Comparison of ENCODE assay signal across 28 mouse cellular contexts in the genomic region with DNA sequence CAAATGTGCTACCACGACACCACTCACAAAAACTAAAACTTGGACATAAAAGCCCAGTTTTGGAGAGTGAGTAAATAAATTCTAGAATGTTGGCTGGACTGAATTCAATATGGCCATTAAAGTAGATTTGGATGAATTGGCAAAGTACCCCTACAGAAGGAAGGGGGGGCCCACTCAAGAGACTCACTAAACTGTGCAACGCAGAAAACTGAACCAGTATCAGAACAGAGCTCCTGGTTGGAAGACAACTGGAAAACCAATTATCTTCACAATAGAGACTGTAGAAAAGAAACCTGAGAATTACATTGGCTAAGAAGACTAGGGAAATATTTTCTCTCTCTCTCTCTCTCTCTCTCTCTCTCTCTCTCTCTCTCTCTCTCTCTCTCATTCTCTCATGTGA. TPM values are rescaled to one million over a fixed set of nuclear protein-coding genes. Genes with fewer than 3 reads are reported as not detected.
A peak's percentile ranks its signal among the peaks of the same experiment; 100 is the strongest.
DNase-seq lines count a peak whose midpoint lies in the region; ATAC-seq lines count a peak whose summit lies in the region.
"Had no signal": no experiment of that assay in that cellular context is flagged by ENCODE, and none has a peak within 500 bp of the region (broad histone marks: within the 10 kb centered on the region; RNA-seq: fewer than 3 reads in every experiment).

No protein-coding gene starts in this region.

- H3K4me3 ChIP-seq in embryonic facial prominence, embryonic 15.5 days (replicated peaks): no peak overlapping the region
- H3K4me3 ChIP-seq in embryonic facial prominence, embryonic 10.5 days: no peak overlapping the region
- no peak overlapping the region for H3K4me3 ChIP-seq in limb, embryonic 13.5 days
- no peak overlapping the region for H3K4me3 ChIP-seq in limb, embryonic 10.5 days
- H3K4me3 ChIP-seq in limb, embryonic 15.5 days: no peak overlapping the region
- H3K4me3 ChIP-seq: embryonic facial prominence, embryonic 12.5 days; erythroblast, embryonic 14.5 days; forebrain, embryonic 10.5 days; forebrain, embryonic 12.5 days had no signal

- H3K4me1 ChIP-seq in embryonic facial prominence, embryonic 15.5 days: peaks cover 48% of the 10 kb centered on the region
- H3K4me1 ChIP-seq in embryonic facial prominence, embryonic 10.5 days: peaks cover 61% of the 10 kb centered on the region
- H3K4me1 ChIP-seq in limb, embryonic 13.5 days: peaks cover 61% of the 10 kb centered on the region
- peaks cover 63% of the 10 kb centered on the region for H3K4me1 ChIP-seq in limb, embryonic 10.5 days
- peaks cover 61% of the 10 kb centered on the region for H3K4me1 ChIP-seq in limb, embryonic 15.5 days

- no peaks in the 10 kb centered on the region for H3K9me3 ChIP-seq in embryonic facial prominence, embryonic 15.5 days (replicated peaks)
- no peaks in the 10 kb centered on the region for H3K9me3 ChIP-seq in embryonic facial prominence, embryonic 10.5 days
- H3K9me3 ChIP-seq in limb, embryonic 13.5 days: no peaks in the 10 kb centered on the region
- no peaks in the 10 kb centered on the region for H3K9me3 ChIP-seq in limb, embryonic 10.5 days (replicated peaks)
- H3K9me3 ChIP-seq in limb, embryonic 15.5 days: no peaks in the 10 kb centered on the region
- H3K9me3 ChIP-seq: embryonic facial prominence, embryonic 12.5 days; forebrain, embryonic 10.5 days; forebrain, embryonic 12.5 days; G1E had no signal

- no peaks in the 10 kb centered on the region for H3K27me3 ChIP-seq in embryonic facial prominence, embryonic 15.5 days
- no peaks in the 10 kb centered on the region for H3K27me3 ChIP-seq in embryonic facial prominence, embryonic 10.5 days (replicated peaks; ENCODE audit: low read depth, poor library complexity, severe bottlenecking)
- no peaks in the 10 kb centered on the region for H3K27me3 ChIP-seq in limb, embryonic 13.5 days
- no peaks in the 10 kb centered on the region for H3K27me3 ChIP-seq in limb, embryonic 10.5 days (ENCODE audit: low read depth, poor library complexity, severe bottlenecking)
- H3K27me3 ChIP-seq in limb, embryonic 15.5 days: no peaks in the 10 kb centered on the region
- H3K27me3 ChIP-seq: CH12.LX; embryonic facial prominence, embryonic 12.5 days; forebrain, embryonic 12.5 days; Patski had no signal

- DNase-seq in embryonic facial prominence, embryonic 10.5 days (ENCODE audit: low spot score): no peak
- no peak for DNase-seq in limb, embryonic 10.5 days (ENCODE audit: low spot score)
- DNase-seq in left cerebral cortex, adult 11 months (ENCODE audit: low spot score): no peak
- DNase-seq: adrenal gland, adult 8-10 months; adrenal gland, postnatal 14 days; adrenal gland, postnatal 36 days; B cell, adult 2 months; cerebellum, adult 11 months; cerebellum, adult 18-20 months; cerebellum, adult 8-10 months; cerebellum, adult 9-11 months; cerebellum, postnatal 14 days; cerebellum, postnatal 36 days; embryo, embryonic 11 days had no signal

- 74% methylated on average over 2 of the region's 2 CpGs for WGBS in embryonic facial prominence, embryonic 15.5 days
- WGBS in embryonic facial prominence, embryonic 10.5 days: 82% methylated on average over 2 of the region's 2 CpGs
- WGBS in limb, embryonic 13.5 days: 49% methylated on average over 2 of the region's 2 CpGs
- WGBS in limb, embryonic 10.5 days: 90% methylated on average over 2 of the region's 2 CpGs
- WGBS in limb, embryonic 15.5 days: 55% methylated on average over 2 of the region's 2 CpGs

- H3K27ac ChIP-seq in embryonic facial prominence, embryonic 15.5 days (replicated peaks): 0 out of 2 replicates have a peak overlapping the region, but pooled peaks have one; percentile 3
- H3K27ac ChIP-seq in embryonic facial prominence, embryonic 10.5 days (replicated peaks): no peak overlapping the region
- no peak overlapping the region for H3K27ac ChIP-seq in limb, embryonic 13.5 days
- H3K27ac ChIP-seq in limb, embryonic 10.5 days: no peak overlapping the region
- H3K27ac ChIP-seq in limb, embryonic 15.5 days: peak overlapping the region; percentile 14
- H3K27ac ChIP-seq: embryonic facial prominence, embryonic 12.5 days; forebrain, embryonic 10.5 days; forebrain, embryonic 12.5 days had no signal

- H3K4me2 ChIP-seq in embryonic facial prominence, embryonic 15.5 days (replicated peaks): no peak overlapping the region
- no peak overlapping the region for H3K4me2 ChIP-seq in limb, embryonic 13.5 days (replicated peaks)
- H3K4me2 ChIP-seq in limb, embryonic 15.5 days: no peak overlapping the region
- H3K4me2 ChIP-seq: embryonic facial prominence, embryonic 12.5 days; forebrain, embryonic 12.5 days had no signal

- no peaks in the 10 kb centered on the region for H3K36me3 ChIP-seq in embryonic facial prominence, embryonic 15.5 days
- H3K36me3 ChIP-seq in embryonic facial prominence, embryonic 10.5 days (replicated peaks): peaks cover 7% of the 10 kb centered on the region; the same call in 1 of the 2 replicates
- H3K36me3 ChIP-seq in limb, embryonic 13.5 days: no peaks in the 10 kb centered on the region
- no peaks in the 10 kb centered on the region for H3K36me3 ChIP-seq in limb, embryonic 10.5 days
- no peaks in the 10 kb centered on the region for H3K36me3 ChIP-seq in limb, embryonic 15.5 days
- H3K36me3 ChIP-seq: embryonic facial prominence, embryonic 12.5 days; forebrain, embryonic 12.5 days; G1E had no signal

- ATAC-seq in embryonic facial prominence, embryonic 15.5 days (ENCODE audit: insufficient number of reproducible peaks, low FRiP score, low TSS enrichment, low read depth): no peak
- ATAC-seq in limb, embryonic 13.5 days (ENCODE audit: low FRiP score, low read depth): peak; percentile 52; the same call in 1 of the 2 replicates
- ATAC-seq in limb, embryonic 15.5 days (ENCODE audit: insufficient number of reproducible peaks, low FRiP score, low TSS enrichment, low read depth): no peak
- ATAC-seq: activated CD4-positive, CD25-positive, alpha-beta regulatory T cell, adult 4 months; CD4-positive, CD25-positive, alpha-beta regulatory T cell, adult 4 months; forebrain, embryonic 14.5 days; forebrain, embryonic 16.5 days; Patski had no signal

- no peak overlapping the region for H3K9ac ChIP-seq in embryonic facial prominence, embryonic 15.5 days
- no peak overlapping the region for H3K9ac ChIP-seq in limb, embryonic 13.5 days
- no peak overlapping the region for H3K9ac ChIP-seq in limb, embryonic 15.5 days
- H3K9ac ChIP-seq: embryonic facial prominence, embryonic 12.5 days; forebrain, embryonic 12.5 days had no signal

RNA-seq across cellular contexts. Expression of a gene that starts 45.0 kb away (rescaled TPM):
- polyA plus RNA-seq in embryonic facial prominence, embryonic 15.5 days (2015; fragmentation: Nextera tagmentation; extraction: Ambion mirVana): 52.3 and 59.9 TPM in 2 replicates
- 56.0 and 56.5 TPM in 2 replicates for polyA plus RNA-seq in embryonic facial prominence, embryonic 10.5 days (2016; fragmentation: Nextera tagmentation; extraction: Ambion mirVana)
- polyA plus RNA-seq in limb, embryonic 13.5 days (2015; fragmentation: Nextera tagmentation; extraction: Ambion mirVana): 63.6 and 71.9 TPM in 2 replicates
- 60.3 and 64.1 TPM in 2 replicates for polyA plus RNA-seq in limb, embryonic 10.5 days (2016; fragmentation: Nextera tagmentation; extraction: Ambion mirVana)
- polyA plus RNA-seq in limb, embryonic 15.5 days (2015; fragmentation: Nextera tagmentation; extraction: Ambion mirVana): 55.1 and 58.3 TPM in 2 replicates
- polyA plus RNA-seq: erythroblast, embryonic 14.5 days had no signal

Comparison
In these comparisons a context has a peak if more than half of its experiments do, and no peak if none do; other contexts are left out.
1. H3K27ac ChIP-seq: peak in embryonic facial prominence, embryonic 15.5 days (single experiment) and limb, embryonic 15.5 days (single experiment); none in embryonic facial prominence, embryonic 10.5 days (single experiment), limb, embryonic 13.5 days (single experiment) and limb, embryonic 10.5 days (single experiment).